Mouse (Mus musculus): ENCODE results near the gene Ints7. TPM values are rescaled to one million over a fixed set of nuclear protein-coding genes. Genes with fewer than 3 reads are reported as not detected.
A peak's percentile ranks its signal among the peaks of the same experiment; 100 is the strongest.

Gene Ints7
- polyA plus RNA-seq, 1 experiment from 2014 or later, result 37.2 TPM

DNA sequence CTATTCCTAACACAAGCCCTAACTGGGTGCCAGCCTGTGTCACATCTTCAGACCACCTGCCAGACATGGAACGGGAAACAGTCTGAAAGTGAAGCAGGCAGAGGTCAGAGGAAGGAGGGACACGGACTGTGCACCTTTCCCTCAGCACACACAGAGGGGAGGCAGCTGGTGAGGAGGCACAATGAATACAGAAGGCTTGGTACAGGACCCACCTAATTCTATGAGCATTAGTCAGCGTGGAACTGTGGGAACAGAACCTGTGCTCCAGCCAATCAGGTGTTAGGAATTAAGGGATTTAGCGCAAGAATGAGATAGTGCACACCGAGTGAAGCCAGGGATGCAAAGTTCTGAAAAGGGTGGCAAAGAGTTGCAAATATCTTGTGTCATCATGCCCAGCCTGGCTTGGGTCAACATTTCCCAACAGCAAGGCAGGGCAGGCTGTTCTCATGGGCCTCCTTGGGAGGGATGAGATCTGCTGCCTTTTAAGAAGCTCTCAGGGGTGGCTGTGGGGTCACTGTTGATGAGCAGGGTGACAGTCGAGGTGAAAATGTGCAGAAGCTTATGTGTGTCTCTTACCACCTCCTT, 57.2 kb downstream of the Ints7 start:
- no peak for ATAC-seq (ENCODE audit: extremely low read depth, insufficient number of reproducible peaks, low FRiP score, low TSS enrichment)
- Histone ChIP-seq H3K9me3 (no peaks in the 10 kb centered on the region), H3K4me3 (no peak overlapping the region), H3K4me2 (no peak overlapping the region), H3K9ac (no peak overlapping the region), H3K27ac (replicated peaks) (no peak overlapping the region), H3K4me1 (no peaks in the 10 kb centered on the region), H3K27me3 (replicated peaks) (no peaks in the 10 kb centered on the region), H3K36me3 (no peaks in the 10 kb centered on the region)
- 58% methylated on average over 6 of the region's 6 CpGs for WGBS

DNA sequence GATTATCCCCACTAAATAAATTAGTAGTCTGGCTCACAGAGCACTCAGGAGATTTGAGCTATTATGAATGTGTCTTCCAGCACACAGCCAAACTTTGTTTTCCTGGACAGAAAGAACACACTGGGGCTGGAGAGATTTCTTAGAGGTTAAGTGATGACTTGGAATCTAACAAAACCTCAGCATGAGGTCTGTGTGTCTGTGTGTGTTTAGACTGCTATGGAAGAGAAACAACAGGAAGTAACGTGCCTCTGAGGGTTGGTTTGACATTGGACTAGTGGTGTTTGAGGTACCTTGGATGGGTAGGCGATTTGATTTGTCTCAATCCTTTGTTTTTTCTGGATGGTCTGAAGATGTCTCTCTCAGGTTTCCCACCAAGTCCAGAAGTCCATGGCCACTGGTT, 58.7 kb downstream of the Ints7 start:
- no peak overlapping the region for H3K9ac ChIP-seq
- H3K9me3 ChIP-seq, result no peaks in the 10 kb centered on the region
- 77% methylated on average over 2 of the region's 2 CpGs for WGBS
- H3K27me3 ChIP-seq (replicated peaks), result no peaks in the 10 kb centered on the region
- H3K4me3 ChIP-seq, result no peak overlapping the region
- H3K36me3 ChIP-seq, result no peaks in the 10 kb centered on the region
- H3K4me2 ChIP-seq, result no peak overlapping the region
- H3K27ac ChIP-seq (replicated peaks), result no peak overlapping the region
- no peak for ATAC-seq (ENCODE audit: extremely low read depth, insufficient number of reproducible peaks, low FRiP score, low TSS enrichment)
- H3K4me1 ChIP-seq, result no peaks in the 10 kb centered on the region

DNA sequence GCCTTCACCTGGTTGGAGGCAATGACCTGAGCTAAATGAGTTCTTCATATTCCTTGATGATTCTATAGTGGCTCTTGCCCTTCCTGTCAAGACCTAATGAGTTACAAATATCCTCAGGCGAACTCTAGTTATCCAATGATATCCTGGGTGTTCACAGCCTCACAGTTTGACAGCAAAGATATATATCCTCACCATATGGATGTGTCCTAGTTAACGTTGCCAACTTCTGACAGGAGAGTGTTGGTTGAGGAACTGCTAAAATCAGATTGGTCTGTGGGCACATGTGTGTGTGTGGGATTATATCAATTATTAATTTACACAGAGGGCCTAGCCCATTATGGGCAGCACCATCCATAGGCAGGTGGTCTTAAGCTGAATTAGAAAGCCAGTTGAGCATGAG, 63.0 kb downstream of the Ints7 start:
- 71% methylated on average over 2 of the region's 2 CpGs for WGBS
- no peaks in the 10 kb centered on the region for H3K9me3 ChIP-seq
- no peak for ATAC-seq (ENCODE audit: extremely low read depth, insufficient number of reproducible peaks, low FRiP score, low TSS enrichment)

DNA sequence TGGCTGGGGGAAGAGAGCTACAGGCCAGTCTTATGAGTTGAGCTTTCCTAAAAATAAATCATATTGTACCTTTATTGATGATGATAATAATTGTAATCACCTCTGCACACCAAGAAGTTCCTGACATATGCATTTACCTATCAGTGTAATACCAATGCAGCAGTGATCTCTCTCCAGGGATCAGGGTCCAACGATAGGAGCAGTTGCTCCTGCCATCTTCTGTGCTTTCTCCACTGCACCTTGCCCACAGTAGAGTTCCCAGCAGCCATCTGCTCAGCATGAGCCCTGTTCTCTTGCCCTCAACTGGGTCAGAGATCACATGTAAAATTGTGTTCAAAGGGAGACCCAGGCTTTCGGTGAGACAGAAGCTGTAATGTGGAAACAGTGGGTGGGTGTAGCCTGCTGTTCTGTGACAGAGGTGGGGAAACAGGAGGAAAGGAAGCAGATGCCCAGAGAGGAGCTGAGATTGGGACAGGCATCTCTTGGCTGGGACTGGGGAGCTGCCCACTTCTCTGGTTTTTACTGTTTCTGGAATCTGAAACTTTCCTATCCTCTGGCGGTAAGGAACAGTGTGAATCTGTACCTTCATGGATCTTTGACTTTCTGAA, 63.9 kb downstream of the Ints7 start:
- Histone ChIP-seq H3K9ac (no peak overlapping the region), H3K4me3 (no peak overlapping the region), H3K36me3 (no peaks in the 10 kb centered on the region), H3K27me3 (replicated peaks) (no peaks in the 10 kb centered on the region), H3K4me1 (peaks cover 32% of the 10 kb centered on the region), H3K4me2 (no peak overlapping the region), H3K27ac (replicated peaks) (no peak overlapping the region), H3K9me3 (no peaks in the 10 kb centered on the region)
- 65% methylated on average over 3 of the region's 3 CpGs for WGBS
- no peak for ATAC-seq (ENCODE audit: extremely low read depth, insufficient number of reproducible peaks, low FRiP score, low TSS enrichment)

More for the DNA sequence above, 63.0 kb downstream of the Ints7 start:
- Histone ChIP-seq H3K27me3 (replicated peaks) (no peaks in the 10 kb centered on the region), H3K4me1 (peaks cover 31% of the 10 kb centered on the region), H3K36me3 (no peaks in the 10 kb centered on the region), H3K9ac (no peak overlapping the region), H3K4me2 (no peak overlapping the region), H3K27ac (replicated peaks) (no peak overlapping the region), H3K4me3 (no peak overlapping the region)

DNA sequence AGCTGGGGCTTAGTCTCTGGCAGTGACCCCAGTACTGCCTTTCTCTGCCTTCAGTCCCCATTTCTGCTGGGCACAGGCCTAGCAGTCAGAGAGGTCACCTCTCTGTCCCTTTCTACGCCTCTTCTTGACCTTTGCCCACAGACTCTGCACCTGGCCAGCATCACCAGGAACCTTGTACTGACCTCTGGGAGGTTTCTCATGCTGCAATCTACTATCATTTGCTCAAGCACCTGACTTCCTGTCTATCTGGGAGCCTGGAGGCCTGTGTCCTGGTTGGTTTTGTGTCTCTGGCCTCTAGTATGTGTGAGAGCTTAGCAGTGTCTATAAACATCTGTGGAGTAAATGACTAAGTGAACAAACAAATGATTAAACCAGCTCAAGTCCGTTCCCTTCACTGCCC, 64.7 kb downstream of the Ints7 start:
- Histone ChIP-seq H3K36me3 (no peaks in the 10 kb centered on the region), H3K27me3 (replicated peaks) (no peaks in the 10 kb centered on the region), H3K4me1 (peaks cover 34% of the 10 kb centered on the region), H3K9me3 (no peaks in the 10 kb centered on the region), H3K9ac (no peak overlapping the region), H3K27ac (replicated peaks) (no peak overlapping the region), H3K4me3 (no peak overlapping the region), H3K4me2 (no peak overlapping the region)
- ATAC-seq (ENCODE audit: extremely low read depth, insufficient number of reproducible peaks, low FRiP score, low TSS enrichment), result no peak
- 68% methylated on average over 2 of the region's 2 CpGs for WGBS

DNA sequence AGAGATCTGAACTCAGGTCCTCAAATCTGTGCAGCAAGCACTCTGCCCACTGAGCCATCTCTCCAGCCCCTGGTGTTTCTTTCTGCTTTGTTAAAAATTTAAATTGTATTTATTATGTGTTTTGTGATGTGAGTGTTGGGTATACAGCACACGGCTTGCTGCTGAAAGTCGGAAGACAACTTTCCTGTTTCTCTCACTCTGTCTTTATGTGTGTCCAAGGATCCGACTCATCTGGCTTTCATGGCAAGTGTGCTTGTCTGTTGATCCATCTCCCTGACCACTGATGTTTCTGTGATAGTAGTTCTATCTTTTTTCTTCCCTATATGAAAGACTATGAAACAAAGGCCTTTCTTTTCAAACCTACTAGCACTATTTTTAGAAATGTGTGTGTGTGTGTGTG, 65.4 kb downstream of the Ints7 start:
- Histone ChIP-seq H3K9me3 (no peaks in the 10 kb centered on the region), H3K27ac (replicated peaks) (no peak overlapping the region), H3K9ac (no peak overlapping the region), H3K4me2 (no peak overlapping the region), H3K36me3 (no peaks in the 10 kb centered on the region), H3K4me3 (no peak overlapping the region), H3K27me3 (replicated peaks) (no peaks in the 10 kb centered on the region), H3K4me1 (peaks cover 41% of the 10 kb centered on the region)
- 75% methylated on average over 3 of the region's 3 CpGs for WGBS
- no peak for ATAC-seq (ENCODE audit: extremely low read depth, insufficient number of reproducible peaks, low FRiP score, low TSS enrichment)

DNA sequence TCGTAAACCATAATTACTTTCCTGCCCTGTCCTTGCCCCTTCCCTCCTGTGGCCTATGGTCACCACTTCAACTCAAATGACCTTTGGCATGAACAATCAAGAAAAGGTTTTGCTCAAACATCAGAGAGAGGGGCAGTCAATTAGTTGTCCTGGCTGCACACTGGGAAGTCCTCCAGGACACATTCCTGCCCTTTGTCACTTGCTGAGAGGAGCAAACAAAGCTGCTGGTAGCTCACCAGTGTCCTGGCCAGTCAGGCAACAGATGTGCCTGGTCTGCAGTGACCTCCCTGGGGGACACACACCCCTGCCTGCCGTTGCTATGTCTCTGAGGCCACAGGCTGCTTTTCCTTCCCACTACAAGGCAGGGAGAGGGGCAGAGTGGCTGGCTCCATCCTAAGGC, 66.0 kb downstream of the Ints7 start:
- no peaks in the 10 kb centered on the region for H3K36me3 ChIP-seq
- no peak overlapping the region for H3K4me2 ChIP-seq
- no peaks in the 10 kb centered on the region for H3K9me3 ChIP-seq
- 22% methylated on average over 2 of the region's 2 CpGs for WGBS
- H3K4me3 ChIP-seq, result no peak overlapping the region
- ATAC-seq (ENCODE audit: extremely low read depth, insufficient number of reproducible peaks, low FRiP score, low TSS enrichment), result no peak
- peaks cover 44% of the 10 kb centered on the region for H3K4me1 ChIP-seq
- no peak overlapping the region for H3K9ac ChIP-seq
- peak overlapping the region; percentile 55 for H3K27ac ChIP-seq (replicated peaks)
- no peaks in the 10 kb centered on the region for H3K27me3 ChIP-seq (replicated peaks)

DNA sequence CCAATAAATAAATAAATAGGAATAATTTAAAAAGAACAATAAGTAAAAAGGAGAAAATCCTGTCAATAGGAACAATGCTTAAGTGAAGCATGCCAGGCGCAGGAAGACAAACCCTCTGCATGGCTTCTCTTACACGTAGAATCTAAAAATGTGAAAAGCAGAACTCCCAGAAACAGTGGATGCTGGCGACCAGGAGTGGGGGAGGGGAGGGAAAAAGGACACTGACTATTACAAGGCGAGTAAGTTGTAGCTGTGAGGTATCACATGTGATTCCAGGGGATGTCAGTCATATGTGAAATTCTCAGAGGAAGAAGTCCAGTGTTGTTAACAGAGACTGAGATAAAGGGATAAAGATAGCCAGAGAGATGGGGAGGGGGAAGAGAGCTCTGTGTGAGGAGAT, 67.5 kb downstream of the Ints7 start:
- no peak for ATAC-seq (ENCODE audit: extremely low read depth, insufficient number of reproducible peaks, low FRiP score, low TSS enrichment)
- H3K27me3 ChIP-seq (replicated peaks), result no peaks in the 10 kb centered on the region
- H3K4me3 ChIP-seq, result no peak overlapping the region
- no peak overlapping the region for H3K4me2 ChIP-seq
- peaks cover 44% of the 10 kb centered on the region for H3K4me1 ChIP-seq
- no peaks in the 10 kb centered on the region for H3K9me3 ChIP-seq
- no peak overlapping the region for H3K27ac ChIP-seq (replicated peaks)
- peak overlapping the region; percentile 10; the same call in 1 of the 2 replicates for H3K9ac ChIP-seq
- 44% methylated on average over 4 of the region's 4 CpGs for WGBS
- no peaks in the 10 kb centered on the region for H3K36me3 ChIP-seq

DNA sequence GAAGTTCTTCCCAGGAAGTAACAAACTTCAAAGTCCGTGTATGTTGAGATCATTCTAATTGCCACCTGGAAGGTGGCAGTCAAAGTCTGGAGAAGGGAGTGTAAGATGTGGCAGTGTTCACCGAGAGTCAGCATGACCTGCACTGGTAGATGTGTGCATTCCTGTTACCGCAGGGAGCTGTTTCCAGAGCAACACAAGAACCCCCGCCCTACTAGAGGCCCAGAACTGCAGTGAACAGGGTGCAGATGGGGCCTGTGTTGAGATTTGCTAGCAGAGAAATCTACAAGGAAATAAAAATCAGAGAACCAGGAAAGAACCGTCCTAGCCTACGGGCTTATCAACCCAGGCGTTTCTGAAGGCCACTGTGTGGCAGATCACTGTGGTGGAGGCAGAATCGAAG, 70.5 kb downstream of the Ints7 start:
- H3K27ac ChIP-seq (replicated peaks), result no peak overlapping the region
- WGBS, result 29% methylated on average over 8 of the region's 8 CpGs
- H3K27me3 ChIP-seq (replicated peaks), result no peaks in the 10 kb centered on the region
- H3K4me1 ChIP-seq, result peaks cover 29% of the 10 kb centered on the region
- no peak overlapping the region for H3K4me3 ChIP-seq
- no peak for ATAC-seq (ENCODE audit: extremely low read depth, insufficient number of reproducible peaks, low FRiP score, low TSS enrichment)
- H3K4me2 ChIP-seq, result no peak overlapping the region
- no peaks in the 10 kb centered on the region for H3K36me3 ChIP-seq
- H3K9ac ChIP-seq, result no peak overlapping the region
- no peaks in the 10 kb centered on the region for H3K9me3 ChIP-seq

DNA sequence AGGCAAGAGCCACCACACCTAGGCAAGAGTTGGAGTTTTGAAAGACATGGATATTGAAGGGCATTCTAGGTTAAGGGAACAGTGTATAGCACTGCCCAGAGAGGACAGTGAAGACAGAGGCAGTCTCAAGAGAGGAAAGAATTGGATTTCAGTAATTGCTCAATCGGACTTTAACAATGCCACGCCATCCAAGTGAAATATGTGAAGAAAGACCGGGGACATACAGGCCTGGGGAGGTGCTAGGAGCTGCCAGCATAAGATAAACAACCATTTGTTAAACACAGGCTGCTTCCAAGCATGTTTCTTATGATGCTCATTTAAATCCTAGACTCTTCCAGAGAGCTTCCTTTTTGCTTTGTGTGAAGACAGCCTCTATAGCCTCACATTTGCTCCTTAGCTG, 72.2 kb downstream of the Ints7 start:
- no peak overlapping the region for H3K9ac ChIP-seq
- H3K4me2 ChIP-seq, result no peak overlapping the region
- WGBS, result 76% methylated on average over 3 of the region's 3 CpGs
- no peaks in the 10 kb centered on the region for H3K27me3 ChIP-seq (replicated peaks)
- H3K9me3 ChIP-seq, result no peaks in the 10 kb centered on the region
- H3K36me3 ChIP-seq, result no peaks in the 10 kb centered on the region
- H3K4me1 ChIP-seq, result peaks cover 19% of the 10 kb centered on the region
- no peak overlapping the region for H3K27ac ChIP-seq (replicated peaks)
- H3K4me3 ChIP-seq, result no peak overlapping the region
- ATAC-seq (ENCODE audit: extremely low read depth, insufficient number of reproducible peaks, low FRiP score, low TSS enrichment), result no peak

DNA sequence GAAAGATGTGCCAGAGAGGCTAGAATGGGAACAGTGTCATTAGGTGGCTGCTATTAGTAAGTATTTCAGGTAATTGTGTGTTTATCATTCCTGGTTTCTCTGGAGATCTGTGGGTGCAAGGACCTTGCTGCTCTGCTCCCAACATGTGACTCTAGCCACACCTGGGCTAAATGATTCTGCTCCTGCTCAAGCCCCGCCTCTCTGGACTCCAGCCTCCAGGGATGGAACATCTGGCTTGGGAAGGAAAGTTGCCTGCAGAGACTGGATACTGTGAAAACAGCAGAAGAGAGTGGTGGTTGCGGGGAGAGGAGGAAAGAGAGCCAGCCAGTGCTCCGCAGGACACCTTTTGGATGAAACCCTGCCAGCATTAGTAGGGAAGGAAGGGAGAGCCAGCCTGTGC, 84.0 kb downstream of the Ints7 start:
- peaks cover 11% of the 10 kb centered on the region for H3K4me1 ChIP-seq
- no peaks in the 10 kb centered on the region for H3K36me3 ChIP-seq
- no peak overlapping the region for H3K4me2 ChIP-seq
- H3K27me3 ChIP-seq (replicated peaks), result no peaks in the 10 kb centered on the region
- H3K9ac ChIP-seq, result no peak overlapping the region
- 72% methylated on average over 3 of the region's 3 CpGs for WGBS
- H3K27ac ChIP-seq (replicated peaks), result no peak overlapping the region
- no peak overlapping the region for H3K4me3 ChIP-seq
- H3K9me3 ChIP-seq, result no peaks in the 10 kb centered on the region
- no peak for ATAC-seq (ENCODE audit: extremely low read depth, insufficient number of reproducible peaks, low FRiP score, low TSS enrichment)

DNA sequence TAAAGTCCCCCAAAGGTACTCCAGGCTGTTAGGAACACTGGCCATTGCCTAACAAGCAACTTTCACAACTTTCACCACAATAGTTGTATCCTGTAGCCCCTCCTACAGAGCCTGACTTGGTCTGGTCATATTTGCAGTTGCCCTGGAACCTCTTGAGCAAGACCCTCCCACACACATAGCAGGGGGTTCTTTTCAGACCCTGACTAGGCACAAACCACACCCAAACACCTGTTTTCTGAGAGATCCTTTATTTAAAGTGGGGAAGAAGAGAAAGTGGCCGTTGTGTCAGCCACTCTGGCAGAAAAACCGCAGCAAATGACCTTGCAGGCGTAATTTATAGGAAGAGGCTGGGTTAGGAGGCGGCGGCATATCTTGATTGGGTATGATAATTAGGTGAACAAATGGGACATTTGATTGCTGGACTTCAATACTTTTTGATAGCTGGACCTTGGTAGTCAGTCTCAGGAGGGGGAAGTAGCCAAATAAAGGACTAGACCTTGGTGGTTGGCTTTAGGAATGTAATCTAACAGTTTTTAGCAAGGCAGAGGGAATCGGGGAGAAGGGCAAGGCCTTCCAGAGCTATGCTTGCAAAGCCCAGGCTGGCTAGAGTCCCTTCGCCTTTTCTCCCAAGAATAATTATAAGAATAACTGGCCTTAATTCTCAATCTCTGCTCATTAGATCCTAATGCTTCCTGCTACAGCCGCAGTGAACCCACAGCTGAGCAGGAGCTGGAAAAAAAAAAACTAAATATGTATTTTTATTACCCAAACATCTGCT, 85.8 kb downstream of the Ints7 start:
- no peak for ATAC-seq (ENCODE audit: extremely low read depth, insufficient number of reproducible peaks, low FRiP score, low TSS enrichment)
- 68% methylated on average over 8 of the region's 8 CpGs for WGBS

More for the DNA sequence above, 85.8 kb downstream of the Ints7 start:
- Histone ChIP-seq H3K4me2 (no peak overlapping the region), H3K36me3 (no peaks in the 10 kb centered on the region), H3K27ac (replicated peaks) (no peak overlapping the region), H3K4me3 (no peak overlapping the region), H3K4me1 (peaks cover 11% of the 10 kb centered on the region), H3K27me3 (replicated peaks) (no peaks in the 10 kb centered on the region), H3K9me3 (no peaks in the 10 kb centered on the region), H3K9ac (no peak overlapping the region)

Measured in heart, embryonic 13.5 days (tissue).